Mouse (Mus musculus) heart, embryonic 12.5 days (tissue): ENCODE measurements around the gene Mgat2. TPM values are rescaled to one million over a fixed set of nuclear protein-coding genes. Genes with fewer than 3 reads are reported as not detected.
A peak's percentile ranks its signal among the peaks of the same experiment; 100 is the strongest.
"Not testable (repeated sequence)": the region's sequence is repeated elsewhere in the genome, so short reads cannot be mapped to it uniquely, and the experiment has no call there.

Experiments
- ATAC-seq: fragments of 200-750 bp; cut with Nextera tagmentation; 2 replicates; pipeline ENCODE4 v1.8.0; 2017; ENCODE audit warnings: moderate TSS enrichment, moderate library complexity; ENCODE audit not compliant: insufficient number of reproducible peaks, low FRiP score
- H3K27ac ChIP-seq: fragments of 300-500 bp; sonication (generic); 2 replicates; pipeline ENCODE4 v1.5.1; 2016; ENCODE audit warnings: mild to moderate bottlenecking, moderate library complexity; ENCODE audit not compliant: poor library complexity, severe bottlenecking
- H3K27me3 ChIP-seq: fragments of 300-500 bp; sonication (generic); replicated peaks from 2 replicates; pipeline ENCODE4 v1.6.1; 2016; ENCODE audit warnings: mild to moderate bottlenecking, moderate library complexity
- H3K36me3 ChIP-seq: fragments of 300-500 bp; sonication (generic); 2 replicates; pipeline ENCODE4 v1.6.1; 2016; ENCODE audit warnings: mild to moderate bottlenecking, moderate library complexity
- H3K4me1 ChIP-seq: fragments of 300-500 bp; sonication (generic); replicated peaks from 2 replicates; pipeline ENCODE4 v1.6.1; 2016; ENCODE audit warnings: mild to moderate bottlenecking
- H3K4me2 ChIP-seq: fragments of 300-500 bp; sonication (generic); 2 replicates; pipeline ENCODE4 v1.6.1; 2016; ENCODE audit warnings: mild to moderate bottlenecking, moderate library complexity
- H3K4me3 ChIP-seq: fragments of 300-500 bp; sonication (generic); 2 replicates; pipeline ENCODE4 v1.5.1; 2016; ENCODE audit warnings: mild to moderate bottlenecking
- H3K9ac ChIP-seq: fragments of 300-500 bp; sonication (generic); 2 replicates; pipeline ENCODE4 v1.6.1; 2016; ENCODE audit warnings: mild to moderate bottlenecking, moderate library complexity
- H3K9me3 ChIP-seq: fragments of 300-500 bp; sonication (generic); replicated peaks from 2 replicates; pipeline ENCODE4 v1.6.1; 2016; ENCODE audit warnings: mild to moderate bottlenecking, moderate library complexity
- WGBS: fragments of 180-500 bp; shearing (Covaris S2); methylation state at CpG from one replicate; pipeline ENCODE4 v1.1.7; 2016; 5-methylcytosine and 5-hydroxymethylcytosine counted together
- polyA plus RNA-seq: library from polyadenylated mRNA; unstranded; fragments of >200 nt; fragmentation: Nextera tagmentation; extraction: Ambion mirVana; gene quantifications from 2 replicates; pipeline ENCODE4 v1.2.1, GENCODE M21; 2016

Mgat2 gene
- 56.2 and 56.8 TPM in 2 replicates for polyA plus RNA-seq

- peaks cover 31% of the 10 kb centered on the region for H3K36me3 ChIP-seq
- peak within 1 kb of the TSS; percentile 66 for H3K4me3 ChIP-seq
- peak; percentile 99 for ATAC-seq
- H3K27me3 ChIP-seq = no peaks in the 10 kb centered on the region
- H3K4me1 ChIP-seq = peaks cover 21% of the 10 kb centered on the region
- no peaks in the 10 kb centered on the region for H3K9me3 ChIP-seq
- peak within 1 kb of the TSS; percentile 95 for H3K9ac ChIP-seq
- peak within 1 kb of the TSS; percentile 96 for H3K4me2 ChIP-seq
- H3K27ac ChIP-seq = peak within 1 kb of the TSS; percentile 86
- WGBS = under 1% methylated on average over 84 of the region's 84 CpGs
Measured at GRCm38 (mm10) chr12:69183583-69184308, at the start of gene Mgat2, which contains the start of gene Rpl36al. Gene Mgat2 (plus strand): TSS chr12:69184157. Gene Rpl36al (minus strand): TSS chr12:69184083.

GRCm38 (mm10) chr12:69139201-69139600 lies 44.8 kb upstream of the Mgat2 start:
- ATAC-seq = no peak
- H3K4me1 ChIP-seq = no peaks in the 10 kb centered on the region
- H3K9ac ChIP-seq = no peak overlapping the region
- no peak overlapping the region for H3K27ac ChIP-seq
- H3K4me3 ChIP-seq = no peak overlapping the region
- no peak overlapping the region for H3K4me2 ChIP-seq
- no peaks in the 10 kb centered on the region for H3K36me3 ChIP-seq
- H3K27me3 ChIP-seq = no peaks in the 10 kb centered on the region
- H3K9me3 ChIP-seq = no peaks in the 10 kb centered on the region
- WGBS = 85% methylated on average over 3 of the region's 3 CpGs

GRCm38 (mm10) chr12:69139841-69140240 lies 44.1 kb upstream of the Mgat2 start:
- Histone ChIP-seq H3K27ac (no peak overlapping the region), H3K4me3 (no peak overlapping the region), H3K9ac (no peak overlapping the region), H3K27me3 (no peaks in the 10 kb centered on the region), H3K9me3 (no peaks in the 10 kb centered on the region), H3K4me2 (no peak overlapping the region), H3K4me1 (no peaks in the 10 kb centered on the region), H3K36me3 (no peaks in the 10 kb centered on the region)
- 72% methylated on average over 7 of the region's 7 CpGs for WGBS
- peak; percentile 45; the same call in 1 of the 2 replicates for ATAC-seq

GRCm38 (mm10) chr12:69143460-69143859 lies 40.5 kb upstream of the Mgat2 start:
- H3K36me3 ChIP-seq = no peaks in the 10 kb centered on the region
- no peaks in the 10 kb centered on the region for H3K4me1 ChIP-seq
- no peaks in the 10 kb centered on the region for H3K27me3 ChIP-seq
- no peaks in the 10 kb centered on the region for H3K9me3 ChIP-seq
- no peak overlapping the region for H3K9ac ChIP-seq
- no peak overlapping the region for H3K27ac ChIP-seq
- H3K4me2 ChIP-seq = no peak overlapping the region
- no peak for ATAC-seq
- 71% methylated on average over 6 of the region's 6 CpGs for WGBS
- H3K4me3 ChIP-seq = no peak overlapping the region

GRCm38 (mm10) chr12:69147166-69147735 lies 36.7 kb upstream of the Mgat2 start:
- ATAC-seq = no peak
- Histone ChIP-seq H3K4me3 (no peak overlapping the region), H3K4me2 (no peak overlapping the region), H3K4me1 (no peaks in the 10 kb centered on the region), H3K9ac (no peak overlapping the region), H3K27ac (no peak overlapping the region), H3K36me3 (no peaks in the 10 kb centered on the region), H3K27me3 (no peaks in the 10 kb centered on the region), H3K9me3 (no peaks in the 10 kb centered on the region)
- WGBS = 85% methylated on average over 5 of the region's 5 CpGs

GRCm38 (mm10) chr12:69150049-69150448 lies 33.9 kb upstream of the Mgat2 start:
- Histone ChIP-seq H3K36me3 (no peaks in the 10 kb centered on the region; the same call in 1 of the 2 replicates), H3K27me3 (no peaks in the 10 kb centered on the region), H3K4me3 (no peak overlapping the region), H3K4me2 (no peak overlapping the region), H3K4me1 (no peaks in the 10 kb centered on the region), H3K9me3 (no peaks in the 10 kb centered on the region), H3K27ac (no peak overlapping the region), H3K9ac (no peak overlapping the region)
- no peak for ATAC-seq
- WGBS = 87% methylated on average over 13 of the region's 13 CpGs

GRCm38 (mm10) chr12:69155923-69156322 lies 28.0 kb upstream of the Mgat2 start:
- ATAC-seq = no peak
- Histone ChIP-seq H3K4me2 (no peak overlapping the region), H3K9ac (no peak overlapping the region), H3K36me3 (peaks cover 22% of the 10 kb centered on the region), H3K27me3 (no peaks in the 10 kb centered on the region), H3K9me3 (no peaks in the 10 kb centered on the region), H3K4me1 (peaks cover 10% of the 10 kb centered on the region), H3K27ac (no peak overlapping the region), H3K4me3 (no peak overlapping the region)
- 81% methylated on average over 2 of the region's 2 CpGs for WGBS

GRCm38 (mm10) chr12:69156436-69156835 lies 27.5 kb upstream of the Mgat2 start:
- H3K9ac ChIP-seq = no peak overlapping the region
- H3K9me3 ChIP-seq = no peaks in the 10 kb centered on the region
- H3K27me3 ChIP-seq = no peaks in the 10 kb centered on the region
- no peak overlapping the region for H3K27ac ChIP-seq
- H3K4me1 ChIP-seq = peaks cover 10% of the 10 kb centered on the region
- H3K4me2 ChIP-seq = no peak overlapping the region
- no peak overlapping the region for H3K4me3 ChIP-seq
- ATAC-seq = no peak
- WGBS = 80% methylated on average over 4 of the region's 4 CpGs
- peaks cover 22% of the 10 kb centered on the region for H3K36me3 ChIP-seq

- WGBS = 84% methylated on average over 2 of the region's 2 CpGs
- Histone ChIP-seq H3K4me3 (no peak overlapping the region), H3K9ac (no peak overlapping the region), H3K27me3 (no peaks in the 10 kb centered on the region), H3K4me2 (peak overlapping the region; percentile 70; the same call in 1 of the 2 replicates), H3K27ac (no peak overlapping the region), H3K4me1 (peaks cover 10% of the 10 kb centered on the region), H3K9me3 (no peaks in the 10 kb centered on the region), H3K36me3 (peaks cover 22% of the 10 kb centered on the region)
- ATAC-seq = no peak
Measured at GRCm38 (mm10) chr12:69157107-69157506, 26.9 kb upstream of the Mgat2 start.

GRCm38 (mm10) chr12:69158366-69158764 lies 25.6 kb upstream of the Mgat2 start:
- no peaks in the 10 kb centered on the region for H3K9me3 ChIP-seq
- peaks cover 22% of the 10 kb centered on the region for H3K36me3 ChIP-seq
- peak overlapping the region; percentile 98 for H3K27ac ChIP-seq
- peak overlapping the region; percentile 99 for H3K9ac ChIP-seq
- peak overlapping the region; percentile 96 for H3K4me3 ChIP-seq
- H3K4me1 ChIP-seq = peaks cover 10% of the 10 kb centered on the region
- WGBS = under 1% methylated on average over 19 of the region's 19 CpGs
- peak overlapping the region; percentile 70 for H3K4me2 ChIP-seq
- ATAC-seq = no peak
- no peaks in the 10 kb centered on the region for H3K27me3 ChIP-seq

GRCm38 (mm10) chr12:69158765-69159577 lies 25.0 kb upstream of the Mgat2 start, which contains the start of gene Rps29:
Gene Rps29 (minus strand): TSS chr12:69159186.
- ATAC-seq = peak; percentile 98
- peaks cover 10% of the 10 kb centered on the region for H3K4me1 ChIP-seq
- H3K4me3 ChIP-seq = peak within 1 kb of the TSS; percentile 96
- H3K9ac ChIP-seq = peak within 1 kb of the TSS; percentile 99
- H3K27me3 ChIP-seq, H3K9me3 ChIP-seq: not testable (repeated sequence)
- H3K27ac ChIP-seq = peak within 1 kb of the TSS; percentile 98
- H3K4me2 ChIP-seq = peak within 1 kb of the TSS; percentile 70
- 0% methylated on average over 57 of the region's 68 CpGs for WGBS
- peaks cover 22% of the 10 kb centered on the region for H3K36me3 ChIP-seq
